Mouse (Mus musculus): ENCODE data around the gene Olfm2. TPM values are rescaled to one million over a fixed set of nuclear protein-coding genes. Genes with fewer than 3 reads are reported as not detected.

Gene Olfm2
- polyA plus RNA-seq, 1 experiment, result 4.4 TPM

- Histone ChIP-seq H3K27ac (ENCODE audit: insufficient read depth, low read length) (no peak overlapping the region), H3K9me3 (replicated peaks; ENCODE audit: control insufficient read depth, insufficient read depth, low read length, poor library complexity, severe bottlenecking) (no peaks in the 10 kb centered on the region), H3K9ac (ENCODE audit: low read depth, poor library complexity, severe bottlenecking) (peak overlapping the region; percentile 31), H3K4me1 (ENCODE audit: control insufficient read depth, insufficient read depth, low read length) (no peaks in the 10 kb centered on the region), H3K4me3 (ENCODE audit: low read depth, low read length) (peak overlapping the region; percentile 73), H3K27me3 (ENCODE audit: control insufficient read depth, insufficient read depth, low read length, poor library complexity, severe bottlenecking) (peaks cover 14% of the 10 kb centered on the region), H3K36me3 (ENCODE audit: control insufficient read depth, insufficient read depth, low read length, poor library complexity, severe bottlenecking) (no peaks in the 10 kb centered on the region)
- no peak for TF ChIP-seq POLR2A (IDR thresholded peaks at IDR 0.05; ENCODE audit: insufficient read depth, low read length)
- TF ChIP-seq EP300 (IDR thresholded peaks at IDR 0.05; ENCODE audit: insufficient read depth, low read depth, low read length), result no peak
- TF ChIP-seq CTCF (IDR thresholded peaks at IDR 0.05; ENCODE audit: low read depth, low read length), result no peak
These were observed 19.1 kb downstream of the Olfm2 start for GRCm38 (mm10) chr9:20726859-20727600.

- Histone ChIP-seq H3K4me3 (ENCODE audit: low read depth, low read length) (peak overlapping the region; percentile 73), H3K9me3 (replicated peaks; ENCODE audit: control insufficient read depth, insufficient read depth, low read length, poor library complexity, severe bottlenecking) (no peaks in the 10 kb centered on the region), H3K9ac (ENCODE audit: low read depth, poor library complexity, severe bottlenecking) (peak overlapping the region; percentile 31; the same call in 1 of the 2 replicates), H3K27me3 (ENCODE audit: control insufficient read depth, insufficient read depth, low read length, poor library complexity, severe bottlenecking) (peaks cover 14% of the 10 kb centered on the region), H3K4me1 (ENCODE audit: control insufficient read depth, insufficient read depth, low read length) (no peaks in the 10 kb centered on the region), H3K36me3 (ENCODE audit: control insufficient read depth, insufficient read depth, low read length, poor library complexity, severe bottlenecking) (no peaks in the 10 kb centered on the region), H3K27ac (ENCODE audit: insufficient read depth, low read length) (no peak overlapping the region)
- no peak for TF ChIP-seq CTCF (IDR thresholded peaks at IDR 0.05; ENCODE audit: low read depth, low read length)
- TF ChIP-seq EP300 (IDR thresholded peaks at IDR 0.05; ENCODE audit: insufficient read depth, low read depth, low read length), result no peak
- TF ChIP-seq POLR2A (IDR thresholded peaks at IDR 0.05; ENCODE audit: insufficient read depth, low read length), result no peak
These were observed 19.9 kb downstream of the Olfm2 start for GRCm38 (mm10) chr9:20726134-20726858.

- Histone ChIP-seq H3K9ac (ENCODE audit: low read depth, poor library complexity, severe bottlenecking) (no peak overlapping the region), H3K27me3 (ENCODE audit: control insufficient read depth, insufficient read depth, low read length, poor library complexity, severe bottlenecking) (peaks cover 10% of the 10 kb centered on the region), H3K9me3 (replicated peaks; ENCODE audit: control insufficient read depth, insufficient read depth, low read length, poor library complexity, severe bottlenecking) (no peaks in the 10 kb centered on the region), H3K27ac (ENCODE audit: insufficient read depth, low read length) (no peak overlapping the region), H3K36me3 (ENCODE audit: control insufficient read depth, insufficient read depth, low read length, poor library complexity, severe bottlenecking) (no peaks in the 10 kb centered on the region), H3K4me1 (ENCODE audit: control insufficient read depth, insufficient read depth, low read length) (no peaks in the 10 kb centered on the region), H3K4me3 (ENCODE audit: low read depth, low read length) (no peak overlapping the region)
- TF ChIP-seq EP300 (IDR thresholded peaks at IDR 0.05; ENCODE audit: insufficient read depth, low read depth, low read length), result no peak
- no peak for TF ChIP-seq CTCF (IDR thresholded peaks at IDR 0.05; ENCODE audit: low read depth, low read length)
- no peak for TF ChIP-seq POLR2A (IDR thresholded peaks at IDR 0.05; ENCODE audit: insufficient read depth, low read length)
These were observed 24.6 kb downstream of the Olfm2 start for GRCm38 (mm10) chr9:20721582-20721981.

- H3K9me3 ChIP-seq (replicated peaks; ENCODE audit: control insufficient read depth, insufficient read depth, low read length, poor library complexity, severe bottlenecking), result no peaks in the 10 kb centered on the region
- no peaks in the 10 kb centered on the region for H3K4me1 ChIP-seq (ENCODE audit: control insufficient read depth, insufficient read depth, low read length)
- TF ChIP-seq CTCF (IDR thresholded peaks at IDR 0.05; ENCODE audit: low read depth, low read length), result peak; percentile 70
- no peak for TF ChIP-seq POLR2A (IDR thresholded peaks at IDR 0.05; ENCODE audit: insufficient read depth, low read length)
- TF ChIP-seq EP300 (IDR thresholded peaks at IDR 0.05; ENCODE audit: insufficient read depth, low read depth, low read length), result no peak
- H3K27ac ChIP-seq (ENCODE audit: insufficient read depth, low read length), result no peak overlapping the region
- H3K27me3 ChIP-seq (ENCODE audit: control insufficient read depth, insufficient read depth, low read length, poor library complexity, severe bottlenecking), result no peaks in the 10 kb centered on the region
- H3K9ac ChIP-seq (ENCODE audit: low read depth, poor library complexity, severe bottlenecking), result no peak overlapping the region
- H3K36me3 ChIP-seq (ENCODE audit: control insufficient read depth, insufficient read depth, low read length, poor library complexity, severe bottlenecking), result no peaks in the 10 kb centered on the region
- no peak overlapping the region for H3K4me3 ChIP-seq (ENCODE audit: low read depth, low read length)
These were observed 30.8 kb downstream of the Olfm2 start for GRCm38 (mm10) chr9:20715332-20715731.

GRCm38 (mm10) chr9:20713478-20713987, 32.6 kb downstream of the Olfm2 start:
- H3K9ac ChIP-seq (ENCODE audit: low read depth, poor library complexity, severe bottlenecking), result no peak overlapping the region
- no peaks in the 10 kb centered on the region for H3K4me1 ChIP-seq (ENCODE audit: control insufficient read depth, insufficient read depth, low read length)
- TF ChIP-seq EP300 (IDR thresholded peaks at IDR 0.05; ENCODE audit: insufficient read depth, low read depth, low read length), result no peak
- no peak for TF ChIP-seq CTCF (IDR thresholded peaks at IDR 0.05; ENCODE audit: low read depth, low read length)
- TF ChIP-seq POLR2A (IDR thresholded peaks at IDR 0.05; ENCODE audit: insufficient read depth, low read length), result no peak
- no peak overlapping the region for H3K4me3 ChIP-seq (ENCODE audit: low read depth, low read length)
- no peak overlapping the region for H3K27ac ChIP-seq (ENCODE audit: insufficient read depth, low read length)
- H3K9me3 ChIP-seq (replicated peaks; ENCODE audit: control insufficient read depth, insufficient read depth, low read length, poor library complexity, severe bottlenecking), result no peaks in the 10 kb centered on the region
- H3K36me3 ChIP-seq (ENCODE audit: control insufficient read depth, insufficient read depth, low read length, poor library complexity, severe bottlenecking), result no peaks in the 10 kb centered on the region
- no peaks in the 10 kb centered on the region for H3K27me3 ChIP-seq (ENCODE audit: control insufficient read depth, insufficient read depth, low read length, poor library complexity, severe bottlenecking)
